Mouse (Mus musculus) urinary bladder, adult 18-20 months (tissue): ENCODE data around the gene Msantd3.

Source experiments
- DNase-seq, 2 experiments: peaks; one replicate each; pipeline ENCODE4 v3.0.0; 2022; ENCODE audit warnings: low spot score in 2 of 2, mixed read lengths in 2 of 2

The Msantd3 gene

GRCm38 (mm10) chr4:48554132-48554531 lies 14.4 kb downstream of the Msantd3 start:
- no peak for DNase-seq

GRCm38 (mm10) chr4:48555729-48556128 lies 16.0 kb downstream of the Msantd3 start:
- DNase-seq: peak in 1 of 2 experiments; percentile 31

GRCm38 (mm10) chr4:48559652-48560051 lies 19.9 kb downstream of the Msantd3 start:
- DNase-seq: no peak

- no peak for DNase-seq
These were observed 22.1 kb downstream of the Msantd3 start for GRCm38 (mm10) chr4:48561824-48562223.

- DNase-seq: no peak
These were observed 25.2 kb downstream of the Msantd3 start for GRCm38 (mm10) chr4:48564962-48565361.

GRCm38 (mm10) chr4:48576361-48576760 lies 36.6 kb downstream of the Msantd3 start:
- DNase-seq: no peak

GRCm38 (mm10) chr4:48577831-48578230 lies 38.1 kb downstream of the Msantd3 start:
- no peak for DNase-seq

GRCm38 (mm10) chr4:48578399-48578798 lies 38.7 kb downstream of the Msantd3 start:
- no peak for DNase-seq

GRCm38 (mm10) chr4:48579475-48580110 lies 39.9 kb downstream of the Msantd3 start:
- DNase-seq: no peak

- DNase-seq: no peak
These were observed 41.5 kb downstream of the Msantd3 start for GRCm38 (mm10) chr4:48581201-48581600.

- no peak for DNase-seq
These were observed 42.3 kb downstream of the Msantd3 start for GRCm38 (mm10) chr4:48581993-48582392.

- no peak for DNase-seq
These were observed 43.2 kb downstream of the Msantd3 start for GRCm38 (mm10) chr4:48582941-48583340.

- DNase-seq: peak; percentile 2 to 35
These were observed 44.9 kb downstream of the Msantd3 start, which contains the start of gene Tmeff1 for GRCm38 (mm10) chr4:48584421-48585240. Gene Tmeff1 (plus strand): TSS chr4:48585174.

GRCm38 (mm10) chr4:48585241-48586098 lies 45.7 kb downstream of the Msantd3 start:
- peak; percentile 34 to 57 for DNase-seq

GRCm38 (mm10) chr4:48586099-48586821 lies 46.5 kb downstream of the Msantd3 start:
- peak in 1 of 2 experiments; percentile 45 for DNase-seq

GRCm38 (mm10) chr4:48587526-48587925 lies 47.8 kb downstream of the Msantd3 start:
- no peak for DNase-seq

GRCm38 (mm10) chr4:48588576-48588975 lies 48.8 kb downstream of the Msantd3 start:
- DNase-seq: no peak

GRCm38 (mm10) chr4:48590862-48591261 lies 51.1 kb downstream of the Msantd3 start:
- no peak for DNase-seq

- DNase-seq: no peak
These were observed 51.7 kb downstream of the Msantd3 start for GRCm38 (mm10) chr4:48591390-48591789.

- DNase-seq: no peak
These were observed 52.6 kb downstream of the Msantd3 start for GRCm38 (mm10) chr4:48592328-48592727.

GRCm38 (mm10) chr4:48592844-48593243 lies 53.1 kb downstream of the Msantd3 start:
- no peak for DNase-seq
